Mouse (Mus musculus) liver, postnatal 0 days (tissue): ENCODE results near the gene Tmem45a. TPM values are rescaled to one million over a fixed set of nuclear protein-coding genes. Genes with fewer than 3 reads are reported as not detected.

Experiments
- ATAC-seq: fragments of 200-750 bp; cut with Nextera tagmentation; 2 replicates; pipeline ENCODE4 v1.8.0; 2017; ENCODE audit warnings: mild to moderate bottlenecking, moderate library complexity
- DNase-seq: peaks from one replicate; pipeline ENCODE4 v3.0.0-alpha.2; 2016
- H3K27ac ChIP-seq: fragments of 300-500 bp; sonication (generic); 2 replicates; pipeline ENCODE4 v1.5.1; 2014; ENCODE audit warnings: antibody characterized with exemption, moderate library complexity, mild to moderate bottlenecking, low read depth
- H3K27me3 ChIP-seq: fragments of 300-500 bp; sonication (generic); 2 replicates; pipeline ENCODE4 v1.6.1; 2014; ENCODE audit warnings: low read length, control low read depth, mixed read lengths; ENCODE audit not compliant: insufficient read depth
- H3K36me3 ChIP-seq: fragments of 300-500 bp; sonication (generic); replicated peaks from 2 replicates; pipeline ENCODE4 v1.6.1; 2014; ENCODE audit warnings: mild to moderate bottlenecking, control low read depth, low read length, moderate library complexity, mixed read lengths; ENCODE audit not compliant: insufficient read depth
- H3K4me1 ChIP-seq: fragments of 300-500 bp; sonication (generic); 2 replicates; pipeline ENCODE4 v1.6.1; 2014; ENCODE audit warnings: antibody characterized with exemption, mild to moderate bottlenecking, control low read depth; ENCODE audit not compliant: insufficient read depth
- H3K4me2 ChIP-seq: fragments of 300-500 bp; sonication (generic); 2 replicates; pipeline ENCODE4 v1.6.1; 2014; ENCODE audit warnings: low read depth, mild to moderate bottlenecking, low read length, moderate library complexity, mixed read lengths
- H3K4me3 ChIP-seq: fragments of 300-500 bp; sonication (generic); 2 replicates; pipeline ENCODE4 v1.5.1; 2014; ENCODE audit warnings: low read depth, low read length
- H3K9ac ChIP-seq: fragments of 300-500 bp; sonication (generic); replicated peaks from 2 replicates; pipeline ENCODE4 v1.6.1; 2014; ENCODE audit warnings: mild to moderate bottlenecking, moderate library complexity
- H3K9me3 ChIP-seq: fragments of 300-500 bp; sonication (generic); 2 replicates; pipeline ENCODE4 v1.6.1; 2016; ENCODE audit warnings: mild to moderate bottlenecking, control low read depth, low read length, mixed read lengths
- CTCF ChIP-seq: sonication (generic); IDR thresholded peaks from 2 replicates; pipeline ENCODE4 v1.5.1; 2016; ENCODE audit warnings: antibody characterized with exemption, low read depth
- EP300 ChIP-seq: IDR thresholded peaks from 2 replicates; pipeline ENCODE4 v1.6.1; 2016; ENCODE audit warnings: antibody characterized with exemption, low read depth, mild to moderate bottlenecking
- WGBS: fragments of 180-500 bp; shearing (Covaris S2); extraction: QIAGEN DNeasy Blood & Tissue Kit; methylation state at CpG from one replicate; pipeline ENCODE4 v1.1.7; 2014; ENCODE audit not compliant: insufficient replicate concordance; 5-methylcytosine and 5-hydroxymethylcytosine counted together
- polyA plus RNA-seq: library from polyadenylated mRNA; unstranded; fragments of >200 nt; fragmentation: Nextera tagmentation; extraction: Ambion mirVana; gene quantifications from 2 replicates; pipeline ENCODE4 v1.2.1, GENCODE M21; 2015

Tmem45a gene
- polyA plus RNA-seq, 1 experiment from 2014 or later = 1.1 TPM

DNA sequence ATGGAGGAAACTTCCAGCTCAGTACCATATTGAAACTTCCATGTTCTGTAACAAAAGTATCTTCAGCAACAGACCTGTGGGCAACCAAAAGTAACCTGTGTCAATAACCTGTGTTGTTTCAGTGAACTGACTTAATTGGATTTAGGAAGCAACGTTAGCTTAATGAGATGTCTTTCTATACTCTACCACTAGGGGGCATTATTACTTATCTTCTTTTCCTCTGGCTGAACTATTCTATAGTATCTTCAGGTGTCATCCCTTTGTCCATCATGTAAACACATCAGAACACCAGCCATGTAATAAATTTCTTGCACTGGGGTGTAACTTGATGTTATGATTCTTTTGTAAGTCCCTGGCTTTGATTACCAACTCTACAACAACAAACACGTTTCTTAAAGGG, 85.5 kb downstream of the Tmem45a start:
- TF ChIP-seq CTCF (peak; percentile 65), EP300 (no peak)
- ATAC-seq (no peak), DNase-seq (no peak)
- Histone ChIP-seq H3K36me3 (no peaks in the 10 kb centered on the region), H3K27me3 (no peaks in the 10 kb centered on the region), H3K27ac (no peak overlapping the region), H3K4me1 (0 out of 2 replicates have a peak, but pooled peaks cover 3% of the 10 kb centered on the region), H3K9ac (no peak overlapping the region), H3K9me3 (no peaks in the 10 kb centered on the region), H3K4me2 (no peak overlapping the region), H3K4me3 (no peak overlapping the region)
- 38% methylated on average over 2 of the region's 2 CpGs for WGBS

DNA sequence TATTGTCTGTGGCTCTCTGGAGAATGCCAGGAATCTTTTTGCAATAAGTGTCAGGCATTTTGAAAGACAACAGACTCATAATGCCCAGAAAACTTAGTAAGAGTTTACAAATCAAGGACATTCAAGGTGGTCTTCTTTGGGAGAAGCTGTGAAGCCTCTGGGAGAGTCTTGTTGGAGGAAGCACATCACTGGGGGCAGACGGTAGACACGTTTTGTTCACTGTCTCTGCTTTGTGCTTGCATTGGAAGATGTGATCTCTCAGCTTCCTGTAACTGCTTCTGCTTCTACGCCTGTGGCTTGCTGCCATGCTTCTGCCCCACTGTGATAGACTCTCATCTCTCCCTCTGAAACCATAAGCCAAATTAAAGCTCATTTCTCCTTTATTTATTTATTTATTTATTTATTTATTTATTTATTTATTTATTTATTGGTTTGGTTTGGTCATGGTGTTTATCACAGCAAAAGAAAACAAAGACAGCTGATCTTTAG, 86.4 kb downstream of the Tmem45a start:
- ATAC-seq = no peak
- no peak for TF ChIP-seq EP300
- TF ChIP-seq CTCF = no peak
- H3K36me3 ChIP-seq = no peaks in the 10 kb centered on the region
- H3K4me2 ChIP-seq = no peak overlapping the region
- whole genome bisulfite sequencing = 46% methylated on average over 3 of the region's 3 CpGs
- DNase-seq = no peak
- no peaks in the 10 kb centered on the region for H3K27me3 ChIP-seq
- no peak overlapping the region for H3K27ac ChIP-seq
- H3K9me3 ChIP-seq = no peaks in the 10 kb centered on the region
- H3K4me3 ChIP-seq = no peak overlapping the region
- H3K4me1 ChIP-seq = 0 out of 2 replicates have a peak, but pooled peaks cover 3% of the 10 kb centered on the region
- no peak overlapping the region for H3K9ac ChIP-seq

DNA sequence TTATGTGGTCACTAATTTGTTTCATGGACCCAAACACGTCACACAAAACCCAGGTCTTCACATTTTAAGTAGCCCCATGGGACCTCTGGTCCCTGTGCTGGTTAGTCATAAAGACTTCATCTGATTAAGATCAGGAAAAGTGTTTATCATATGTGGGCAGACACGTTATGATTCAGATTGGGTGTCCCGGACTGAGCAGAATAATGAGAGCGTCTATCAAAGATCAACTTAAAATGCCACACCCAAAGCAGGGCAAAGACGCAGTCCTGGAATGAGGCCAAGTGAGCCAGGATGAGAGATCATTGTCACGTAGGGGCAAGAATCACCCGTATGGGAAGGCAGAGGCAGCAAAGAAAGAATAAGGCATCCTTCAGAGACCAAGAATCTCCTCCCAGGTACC, 87.1 kb downstream of the Tmem45a start:
- no peaks in the 10 kb centered on the region for H3K36me3 ChIP-seq
- TF ChIP-seq EP300 (no peak), CTCF (no peak)
- DNase-seq (peak; percentile 17), ATAC-seq (no peak)
- WGBS = 54% methylated on average over 7 of the region's 7 CpGs
- 0 out of 2 replicates have a peak, but pooled peaks cover 3% of the 10 kb centered on the region for H3K4me1 ChIP-seq
- no peaks in the 10 kb centered on the region for H3K9me3 ChIP-seq
- H3K9ac ChIP-seq = no peak overlapping the region
- no peak overlapping the region for H3K27ac ChIP-seq
- H3K4me3 ChIP-seq = no peak overlapping the region
- H3K4me2 ChIP-seq = no peak overlapping the region
- H3K27me3 ChIP-seq = no peaks in the 10 kb centered on the region

DNA sequence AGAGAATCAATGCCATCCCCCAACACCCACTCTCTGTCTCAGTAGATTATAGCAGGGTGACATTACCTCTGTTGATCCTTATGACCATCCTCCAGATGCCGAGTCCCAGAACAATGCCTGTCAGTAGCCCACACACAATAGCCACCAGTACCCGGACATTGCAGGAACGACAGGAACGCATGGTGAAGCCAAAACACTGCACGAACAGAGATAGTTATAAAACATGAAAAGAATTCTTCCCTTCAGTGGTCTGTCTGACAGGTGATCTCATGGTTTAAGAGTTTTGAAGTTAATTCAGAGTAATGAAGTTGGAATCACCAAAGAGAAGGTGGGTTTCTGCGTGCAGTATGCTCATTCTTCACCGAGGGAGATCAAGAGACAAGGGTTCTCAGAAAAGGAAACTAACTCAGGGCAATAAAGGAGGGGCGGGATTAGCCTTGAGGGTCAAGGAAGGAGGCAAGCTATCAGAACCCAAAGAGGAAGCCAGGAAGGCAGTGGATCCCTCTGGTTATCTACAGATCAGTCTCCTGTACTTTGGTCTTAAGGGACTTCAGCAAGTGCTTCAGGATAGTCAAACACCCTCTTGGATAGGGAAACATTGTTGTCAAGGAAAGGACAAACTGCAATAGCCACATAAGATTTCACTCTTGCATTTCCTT, 90.4 kb downstream of the Tmem45a start, which contains the start of gene Adgrg7:
Adgrg7 (minus strand) TSS at position 375 of the 659 bp plus-strand sequence.
- no peak for DNase-seq
- Histone ChIP-seq H3K4me3 (no peak within 1 kb of the TSS), H3K9me3 (no peaks in the 10 kb centered on the region), H3K27me3 (no peaks in the 10 kb centered on the region), H3K36me3 (no peaks in the 10 kb centered on the region), H3K27ac (no peak within 1 kb of the TSS), H3K9ac (no peak within 1 kb of the TSS), H3K4me1 (no peaks in the 10 kb centered on the region), H3K4me2 (0 out of 2 replicates have a peak within 1 kb of the TSS, but pooled peaks have one; percentile 6)
- WGBS = 47% methylated on average over 8 of the region's 8 CpGs
- ATAC-seq = no peak
- TF ChIP-seq EP300 (no peak), CTCF (no peak)

DNA sequence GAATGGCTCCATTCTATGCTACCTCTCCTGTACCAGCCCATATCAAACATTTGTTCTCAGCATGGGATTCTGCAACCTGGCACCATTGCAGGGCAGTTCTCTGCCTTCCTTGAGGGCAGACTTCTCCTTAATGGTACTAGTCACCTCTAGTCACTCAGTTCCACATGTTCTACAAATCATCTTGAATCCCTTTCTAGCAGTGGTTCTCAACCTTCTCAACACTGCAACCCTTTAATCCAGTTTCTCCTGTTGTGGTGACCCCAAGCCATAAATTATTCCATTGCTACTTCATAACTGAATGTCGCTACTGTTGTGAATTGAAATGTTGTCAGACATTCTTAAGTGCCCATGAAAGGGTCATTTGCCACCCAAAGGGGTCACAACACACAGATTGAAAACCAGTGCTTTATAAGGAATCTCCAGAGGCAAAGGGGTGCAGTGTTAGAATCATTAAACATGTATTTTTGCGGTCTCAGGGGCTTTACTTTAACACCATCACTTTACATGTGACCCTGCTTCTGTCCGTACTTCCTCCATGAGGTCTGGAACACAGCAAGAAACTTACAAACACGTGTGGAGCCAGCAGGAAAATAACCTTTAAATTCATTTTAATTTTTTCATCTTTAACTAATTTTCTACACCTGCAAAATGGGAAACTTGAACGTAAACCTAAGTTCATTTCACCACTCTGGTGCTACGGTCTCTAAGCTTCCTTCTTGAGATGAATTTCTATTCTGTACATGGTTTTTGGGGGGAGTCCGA, 91.4 kb downstream of the Tmem45a start:
- no peak overlapping the region for H3K27ac ChIP-seq
- no peak overlapping the region for H3K4me3 ChIP-seq
- H3K36me3 ChIP-seq = no peaks in the 10 kb centered on the region
- no peak for TF ChIP-seq CTCF
- TF ChIP-seq EP300 = no peak
- no peaks in the 10 kb centered on the region for H3K9me3 ChIP-seq
- no peaks in the 10 kb centered on the region for H3K4me1 ChIP-seq
- WGBS = 79% methylated on average over 7 of the region's 7 CpGs
- H3K9ac ChIP-seq = no peak overlapping the region
- no peak overlapping the region for H3K4me2 ChIP-seq
- ATAC-seq (no peak), DNase-seq (no peak)
- no peaks in the 10 kb centered on the region for H3K27me3 ChIP-seq

DNA sequence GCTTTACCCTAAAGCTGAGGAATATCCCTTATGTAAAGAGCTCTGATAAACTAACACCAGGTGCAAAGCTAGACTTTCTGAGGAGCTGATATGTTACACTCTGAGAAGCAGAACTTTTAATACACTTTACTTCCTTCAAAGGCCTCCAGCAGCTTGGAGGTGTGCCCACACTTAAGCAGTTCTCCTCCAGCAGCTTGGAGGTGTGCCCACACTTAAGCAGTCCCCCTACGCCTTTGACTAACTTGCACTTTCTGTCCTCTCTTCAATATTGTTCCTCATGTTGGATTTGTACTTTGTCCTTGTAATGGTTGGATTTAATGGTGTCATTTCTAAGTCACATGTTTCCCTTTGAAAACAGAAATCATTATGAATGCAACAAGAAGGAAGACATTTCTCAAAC, 92.2 kb downstream of the Tmem45a start:
- ATAC-seq (no peak), DNase-seq (no peak)
- Histone ChIP-seq H3K9ac (no peak overlapping the region), H3K4me1 (no peaks in the 10 kb centered on the region), H3K4me3 (no peak overlapping the region), H3K27me3 (no peaks in the 10 kb centered on the region), H3K36me3 (no peaks in the 10 kb centered on the region), H3K4me2 (no peak overlapping the region), H3K9me3 (no peaks in the 10 kb centered on the region), H3K27ac (no peak overlapping the region)
- TF ChIP-seq EP300 (no peak), CTCF (no peak)
- 83% methylated on average over 1 of the region's 1 CpGs for WGBS
